Mouse (Mus musculus) neural tube, embryonic 15.5 days (tissue): ENCODE measurements around the gene Cadm1. TPM values are rescaled to one million over a fixed set of nuclear protein-coding genes. Genes with fewer than 3 reads are reported as not detected.

Source experiments
- ATAC-seq: fragments of 200-750 bp; cut with Nextera tagmentation; 2 replicates; pipeline ENCODE4 v1.8.0; 2017; ENCODE audit warnings: mild to moderate bottlenecking, moderate TSS enrichment, moderate library complexity; ENCODE audit not compliant: low FRiP score
- H3K27ac ChIP-seq: fragments of 300-500 bp; sonication (generic); replicated peaks from 2 replicates; pipeline ENCODE4 v1.5.1; 2015; ENCODE audit warnings: mild to moderate bottlenecking, inconsistent platforms
- H3K27me3 ChIP-seq: fragments of 300-500 bp; sonication (generic); replicated peaks from 2 replicates; pipeline ENCODE4 v1.6.1; 2015; ENCODE audit warnings: inconsistent platforms
- H3K36me3 ChIP-seq: fragments of 300-500 bp; sonication (generic); 2 replicates; pipeline ENCODE4 v1.6.1; 2015; ENCODE audit warnings: inconsistent platforms
- H3K4me1 ChIP-seq: fragments of 300-500 bp; sonication (generic); 2 replicates; pipeline ENCODE4 v1.6.1; 2015; ENCODE audit warnings: inconsistent platforms
- H3K4me2 ChIP-seq: fragments of 300-500 bp; sonication (generic); 2 replicates; pipeline ENCODE4 v1.6.1; 2015; ENCODE audit warnings: inconsistent platforms, mild to moderate bottlenecking, moderate library complexity
- H3K4me3 ChIP-seq: fragments of 300-500 bp; sonication (generic); replicated peaks from 2 replicates; pipeline ENCODE4 v1.5.1; 2015; ENCODE audit warnings: mild to moderate bottlenecking, inconsistent platforms
- H3K9ac ChIP-seq: fragments of 300-500 bp; sonication (generic); replicated peaks from 2 replicates; pipeline ENCODE4 v1.6.1; 2015; ENCODE audit warnings: mild to moderate bottlenecking, inconsistent platforms
- H3K9me3 ChIP-seq: fragments of 300-500 bp; sonication (generic); replicated peaks from 2 replicates; pipeline ENCODE4 v1.6.1; 2016; ENCODE audit warnings: inconsistent platforms
- WGBS: fragments of 180-500 bp; shearing (Covaris S2); methylation state at CpG from one replicate; pipeline ENCODE4 v1.1.7; 2015; ENCODE audit warnings: mixed read lengths; 5-methylcytosine and 5-hydroxymethylcytosine counted together
- polyA plus RNA-seq: library from polyadenylated mRNA; unstranded; fragments of >200 nt; fragmentation: Nextera tagmentation; extraction: Ambion mirVana; gene quantifications from 2 replicates; pipeline ENCODE4 v1.2.1, GENCODE M21; 2015

Gene Cadm1
- polyA plus RNA-seq, 1 experiment from 2014 or later, result 157 TPM

DNA sequence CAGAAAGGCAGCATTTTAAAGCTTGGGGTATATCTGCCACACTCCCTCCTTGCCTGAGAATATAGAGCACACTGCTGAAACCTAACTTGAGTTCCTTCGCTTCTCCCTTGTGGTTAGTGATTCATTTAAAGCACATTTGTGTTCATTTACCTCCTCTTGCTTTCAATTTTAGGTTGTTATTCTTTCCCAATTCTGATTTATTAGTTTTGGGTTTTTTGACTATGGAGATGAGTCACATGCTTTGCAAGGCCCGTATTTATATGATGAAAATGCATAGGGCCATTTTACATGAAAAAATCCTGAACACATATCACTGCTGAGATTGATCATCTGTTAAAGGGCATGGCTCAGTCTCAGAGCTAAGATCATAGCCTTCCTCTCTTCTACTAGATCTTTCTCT lies 115.1 kb downstream of the Cadm1 start:
- Histone ChIP-seq H3K36me3 (no peaks in the 10 kb centered on the region), H3K9me3 (no peaks in the 10 kb centered on the region), H3K27me3 (no peaks in the 10 kb centered on the region), H3K4me2 (no peak overlapping the region), H3K4me1 (0 out of 2 replicates have a peak, but pooled peaks cover 4% of the 10 kb centered on the region), H3K4me3 (no peak overlapping the region), H3K9ac (no peak overlapping the region), H3K27ac (no peak overlapping the region)
- ATAC-seq, result no peak
- 76% methylated on average over 2 of the region's 2 CpGs for WGBS

DNA sequence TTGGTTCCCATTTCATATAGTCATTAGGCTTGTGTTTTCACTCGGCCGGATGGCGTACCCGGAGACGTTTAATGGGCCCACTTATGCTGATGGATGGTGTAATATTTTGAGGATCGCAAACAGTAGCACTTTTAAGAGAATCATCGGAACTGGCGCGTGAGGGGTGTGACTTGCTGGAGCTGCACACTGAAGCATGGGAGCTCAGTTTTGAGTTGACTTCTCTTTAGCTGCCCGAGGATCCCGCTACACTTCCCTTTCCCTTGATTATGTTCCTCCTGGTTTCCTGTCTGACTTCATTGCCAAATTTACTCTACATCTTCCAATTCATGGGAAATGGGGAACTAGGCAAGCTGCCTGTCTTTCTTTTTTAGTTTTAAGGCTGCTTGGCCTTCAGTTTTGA lies 121.5 kb downstream of the Cadm1 start:
- Histone ChIP-seq H3K27ac (no peak overlapping the region), H3K4me2 (no peak overlapping the region), H3K9me3 (no peaks in the 10 kb centered on the region), H3K4me1 (0 out of 2 replicates have a peak, but pooled peaks cover 8% of the 10 kb centered on the region), H3K4me3 (no peak overlapping the region), H3K36me3 (no peaks in the 10 kb centered on the region), H3K27me3 (no peaks in the 10 kb centered on the region), H3K9ac (no peak overlapping the region)
- WGBS, result 80% methylated on average over 11 of the region's 11 CpGs
- no peak for ATAC-seq

DNA sequence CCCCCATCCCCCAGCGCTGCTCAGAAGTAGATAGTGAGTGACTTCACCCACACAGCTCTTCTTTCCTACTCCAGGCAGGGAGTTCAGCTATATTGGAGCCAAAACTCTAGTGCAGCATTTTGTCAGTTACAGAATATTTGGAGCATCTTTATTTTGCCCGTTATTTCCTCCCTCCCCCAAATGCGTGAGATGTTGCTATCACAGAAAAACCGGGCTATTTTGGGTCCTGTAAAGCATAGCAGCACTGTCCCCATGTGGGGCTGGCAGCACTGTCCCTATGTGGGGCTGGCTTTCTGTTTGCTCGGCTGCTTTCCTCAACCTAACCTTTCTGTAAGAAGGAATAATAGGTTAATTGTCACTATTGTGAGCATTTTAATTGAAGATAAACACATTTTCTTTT lies 122.2 kb downstream of the Cadm1 start:
- no peak overlapping the region for H3K27ac ChIP-seq
- H3K27me3 ChIP-seq, result no peaks in the 10 kb centered on the region
- H3K9me3 ChIP-seq, result no peaks in the 10 kb centered on the region
- 0 out of 2 replicates have a peak, but pooled peaks cover 8% of the 10 kb centered on the region for H3K4me1 ChIP-seq
- no peak overlapping the region for H3K9ac ChIP-seq
- 84% methylated on average over 5 of the region's 5 CpGs for WGBS
- H3K4me3 ChIP-seq, result no peak overlapping the region
- no peak overlapping the region for H3K4me2 ChIP-seq
- ATAC-seq, result no peak
- no peaks in the 10 kb centered on the region for H3K36me3 ChIP-seq

DNA sequence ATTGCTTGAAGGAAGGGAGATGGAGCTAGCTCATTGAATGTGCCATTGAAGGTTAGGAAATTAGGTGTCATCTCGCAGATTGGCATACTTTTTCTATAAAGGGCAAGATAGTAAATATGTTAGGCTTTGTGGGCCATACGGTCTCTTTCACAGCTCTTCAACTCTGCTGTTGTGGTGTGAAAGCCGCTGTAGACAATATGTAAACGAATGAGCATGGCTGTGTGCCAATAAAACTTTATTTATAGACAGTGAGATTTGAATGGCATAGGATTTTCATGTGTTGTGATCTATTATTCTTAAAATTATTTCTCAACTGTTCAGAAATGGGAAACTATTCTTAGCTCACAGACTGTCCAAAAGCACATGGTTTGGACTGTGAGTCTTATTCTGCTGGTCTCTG lies 123.0 kb downstream of the Cadm1 start:
- 80% methylated on average over 4 of the region's 4 CpGs for WGBS
- no peak overlapping the region for H3K4me3 ChIP-seq
- H3K9ac ChIP-seq, result no peak overlapping the region
- no peaks in the 10 kb centered on the region for H3K27me3 ChIP-seq
- H3K9me3 ChIP-seq, result no peaks in the 10 kb centered on the region
- H3K36me3 ChIP-seq, result no peaks in the 10 kb centered on the region
- H3K4me1 ChIP-seq, result 0 out of 2 replicates have a peak, but pooled peaks cover 4% of the 10 kb centered on the region
- ATAC-seq, result no peak
- H3K27ac ChIP-seq, result no peak overlapping the region
- no peak overlapping the region for H3K4me2 ChIP-seq

DNA sequence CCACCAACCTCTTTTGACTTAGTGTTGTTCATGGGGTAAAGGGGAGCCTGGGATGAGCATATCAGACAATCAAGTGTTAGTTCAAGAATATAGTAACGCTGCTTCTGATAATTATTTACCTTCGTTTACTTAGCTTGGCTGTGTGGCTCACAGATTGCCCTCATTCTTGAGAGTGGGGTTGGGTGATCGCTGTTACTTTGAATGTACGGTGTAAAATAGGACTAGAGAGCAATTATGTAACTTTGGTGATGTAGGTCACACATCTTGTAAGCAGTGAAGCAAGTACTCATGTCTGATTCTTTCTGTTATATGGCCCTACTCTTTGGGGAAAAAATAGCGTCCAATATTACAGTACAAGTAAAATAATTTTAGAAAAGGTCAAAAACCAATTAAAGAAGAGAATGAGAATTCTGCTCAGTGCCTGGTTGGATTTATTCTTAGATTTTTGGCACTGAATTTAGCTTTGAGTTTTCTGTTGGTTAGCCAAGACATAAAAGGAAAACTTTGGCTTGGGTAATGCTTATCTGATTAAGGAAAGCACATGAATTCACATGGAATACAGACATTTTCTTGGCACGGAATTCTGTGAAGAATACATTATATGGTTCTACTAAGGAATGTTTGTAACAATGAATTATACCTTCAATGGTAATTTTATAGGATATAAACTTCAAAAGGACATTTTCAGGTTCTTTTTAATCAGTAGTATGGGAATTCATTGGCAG lies 129.6 kb downstream of the Cadm1 start:
- no peak overlapping the region for H3K4me2 ChIP-seq
- H3K27me3 ChIP-seq, result no peaks in the 10 kb centered on the region
- no peaks in the 10 kb centered on the region for H3K4me1 ChIP-seq
- H3K4me3 ChIP-seq, result no peak overlapping the region
- no peak overlapping the region for H3K27ac ChIP-seq
- no peak overlapping the region for H3K9ac ChIP-seq
- 90% methylated on average over 6 of the region's 6 CpGs for WGBS
- no peaks in the 10 kb centered on the region for H3K9me3 ChIP-seq
- no peak for ATAC-seq
- H3K36me3 ChIP-seq, result no peaks in the 10 kb centered on the region

DNA sequence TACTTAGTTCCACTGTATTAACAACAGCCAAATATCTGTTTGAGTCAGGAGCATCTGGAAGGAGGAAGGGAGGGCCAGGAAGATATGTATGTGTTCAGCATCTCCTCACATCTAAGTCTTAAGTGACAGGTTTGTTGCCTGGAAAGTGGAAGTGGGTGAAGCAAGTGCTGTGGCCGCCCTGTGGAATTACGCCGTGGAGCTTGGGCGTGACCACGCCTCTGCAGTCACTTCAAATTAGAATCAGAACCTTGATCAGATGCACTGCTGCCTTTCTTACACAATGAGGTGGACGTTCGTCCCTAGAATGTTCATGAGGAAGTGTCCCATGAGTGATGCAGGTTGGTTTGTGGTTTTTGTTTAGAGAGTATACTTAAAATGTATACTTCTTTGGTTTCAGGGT lies 131.6 kb downstream of the Cadm1 start:
- Histone ChIP-seq H3K9ac (no peak overlapping the region), H3K27me3 (no peaks in the 10 kb centered on the region), H3K4me2 (no peak overlapping the region), H3K27ac (no peak overlapping the region), H3K36me3 (no peaks in the 10 kb centered on the region), H3K9me3 (no peaks in the 10 kb centered on the region), H3K4me3 (no peak overlapping the region), H3K4me1 (0 out of 2 replicates have a peak, but pooled peaks cover 7% of the 10 kb centered on the region)
- 92% methylated on average over 7 of the region's 7 CpGs for WGBS
- no peak for ATAC-seq

DNA sequence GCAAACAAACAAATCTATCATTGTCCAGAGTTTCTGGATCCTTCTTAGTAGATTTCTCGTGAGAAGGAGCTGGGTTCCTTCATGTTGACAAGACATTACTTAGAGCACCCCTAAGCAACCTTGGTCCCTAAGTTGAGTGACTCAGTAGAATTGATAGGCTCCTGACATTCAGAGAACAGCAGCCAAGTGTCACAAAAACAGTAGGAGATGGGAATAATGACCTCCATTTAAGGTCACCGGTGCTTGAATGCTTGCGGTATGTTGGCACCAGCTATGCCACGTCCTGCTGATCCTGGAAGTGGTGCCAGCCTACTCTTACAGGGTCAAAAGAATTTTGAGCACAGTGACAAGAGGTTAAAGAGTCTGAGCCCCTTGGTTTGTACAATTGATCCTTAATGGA lies 139.2 kb downstream of the Cadm1 start:
- no peak for ATAC-seq
- WGBS, result 62% methylated on average over 4 of the region's 4 CpGs
- Histone ChIP-seq H3K4me3 (no peak overlapping the region), H3K4me1 (peaks cover 13% of the 10 kb centered on the region), H3K27ac (no peak overlapping the region), H3K27me3 (no peaks in the 10 kb centered on the region), H3K4me2 (no peak overlapping the region), H3K36me3 (no peaks in the 10 kb centered on the region), H3K9me3 (no peaks in the 10 kb centered on the region), H3K9ac (no peak overlapping the region)

DNA sequence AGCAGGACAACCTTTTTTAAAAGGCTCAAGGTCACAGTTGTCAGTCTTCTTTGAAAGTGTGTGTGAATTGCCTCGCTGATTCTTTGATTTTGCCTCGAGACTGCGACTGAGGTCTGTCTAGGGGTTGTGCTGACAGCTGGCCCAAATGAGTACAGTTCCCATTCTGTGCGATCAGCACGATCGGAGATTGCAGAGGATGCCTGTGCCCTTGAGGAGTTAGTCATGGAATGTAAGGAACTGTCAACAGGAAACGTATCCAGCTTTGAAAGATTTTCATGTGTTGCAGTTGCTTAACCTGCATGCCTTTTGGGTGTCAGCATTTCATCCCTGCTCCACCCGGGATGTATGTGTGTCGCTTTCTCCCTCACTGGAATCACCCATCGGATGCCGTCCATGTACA lies 141.6 kb downstream of the Cadm1 start:
- 51% methylated on average over 11 of the region's 11 CpGs for WGBS
- H3K27ac ChIP-seq, result no peak overlapping the region
- no peak for ATAC-seq

DNA sequence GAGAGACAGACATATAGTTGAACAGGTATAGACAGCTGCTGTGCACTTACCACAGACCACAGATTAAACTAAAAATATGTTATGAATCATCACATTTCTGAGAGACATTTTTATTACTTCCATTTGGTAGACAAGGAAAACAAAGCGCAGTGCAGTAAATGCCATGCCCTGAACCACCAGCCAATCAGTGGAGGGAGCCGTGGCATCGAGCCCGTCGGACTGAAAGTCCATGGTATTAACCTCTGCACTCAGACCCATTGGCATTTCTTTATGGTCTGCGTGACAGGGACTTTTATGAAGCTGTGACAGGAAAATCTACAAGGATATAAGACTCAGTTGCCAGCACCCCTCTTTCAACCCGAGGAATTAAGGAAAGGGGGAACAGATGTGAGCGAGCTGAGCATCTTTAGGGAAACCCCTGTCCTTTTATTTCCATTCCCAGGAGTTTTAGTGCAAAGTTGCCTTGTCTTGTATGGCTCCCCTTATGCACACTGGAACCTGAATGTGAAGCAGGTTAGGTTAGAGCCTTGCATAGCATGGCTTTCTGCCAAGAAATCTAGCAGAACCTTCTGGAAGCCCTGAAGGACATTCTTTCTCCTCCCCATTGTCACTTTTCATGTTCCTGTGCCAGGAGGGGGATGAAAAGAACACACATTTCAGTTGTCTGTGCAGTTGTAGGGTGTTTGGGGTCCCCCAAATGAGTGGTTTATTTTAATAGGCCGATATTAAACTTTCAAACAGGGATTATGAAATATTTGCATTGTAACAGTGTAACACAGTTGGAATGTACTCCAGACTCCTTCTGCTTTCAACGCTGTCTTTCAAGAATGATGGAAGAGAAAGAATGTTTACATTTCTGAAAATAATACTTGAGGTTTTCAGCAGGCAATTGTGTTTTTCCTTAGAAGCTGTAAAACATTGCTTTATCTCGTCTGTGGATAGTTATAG lies 145.1 kb downstream of the Cadm1 start:
- no peak overlapping the region for H3K27ac ChIP-seq
- H3K36me3 ChIP-seq, result no peaks in the 10 kb centered on the region
- peaks cover 13% of the 10 kb centered on the region for H3K4me1 ChIP-seq
- no peak overlapping the region for H3K4me3 ChIP-seq
- H3K9ac ChIP-seq, result no peak overlapping the region
- 73% methylated on average over 11 of the region's 11 CpGs for WGBS
- H3K4me2 ChIP-seq, result no peak overlapping the region
- no peaks in the 10 kb centered on the region for H3K9me3 ChIP-seq
- H3K27me3 ChIP-seq, result no peaks in the 10 kb centered on the region
- no peak for ATAC-seq

More for the DNA sequence above, 141.6 kb downstream of the Cadm1 start:
- no peaks in the 10 kb centered on the region for H3K36me3 ChIP-seq
- peaks cover 13% of the 10 kb centered on the region for H3K4me1 ChIP-seq
- H3K4me3 ChIP-seq, result no peak overlapping the region
- no peaks in the 10 kb centered on the region for H3K27me3 ChIP-seq
- no peak overlapping the region for H3K4me2 ChIP-seq
- no peak overlapping the region for H3K9ac ChIP-seq
- no peaks in the 10 kb centered on the region for H3K9me3 ChIP-seq

DNA sequence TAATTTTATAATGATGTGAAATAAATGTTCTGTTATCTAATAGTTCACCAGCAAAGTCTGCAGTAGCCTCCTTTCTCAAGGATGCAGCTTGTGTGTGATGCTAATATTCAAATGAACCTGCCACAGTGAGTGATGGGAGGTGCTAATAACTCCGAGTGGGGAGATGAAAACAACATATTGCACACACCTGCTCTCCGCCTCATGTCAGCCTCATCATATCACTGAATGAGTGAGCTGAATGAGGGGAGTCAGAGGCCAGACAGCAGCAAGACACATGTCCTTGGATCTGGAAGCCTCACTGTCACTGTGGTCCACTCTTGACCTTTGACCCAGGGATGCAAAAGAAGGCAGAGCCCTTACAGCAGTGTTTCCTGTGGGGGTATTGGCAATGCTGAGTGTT lies 156.9 kb downstream of the Cadm1 start:
- H3K4me2 ChIP-seq, result no peak overlapping the region
- no peaks in the 10 kb centered on the region for H3K36me3 ChIP-seq
- peaks cover 15% of the 10 kb centered on the region; the same call in 1 of the 2 replicates for H3K4me1 ChIP-seq
- H3K9ac ChIP-seq, result no peak overlapping the region
- no peak overlapping the region for H3K27ac ChIP-seq
- WGBS, result 50% methylated on average over 2 of the region's 2 CpGs
- H3K4me3 ChIP-seq, result no peak overlapping the region
- no peaks in the 10 kb centered on the region for H3K9me3 ChIP-seq
- no peak for ATAC-seq
- H3K27me3 ChIP-seq, result no peaks in the 10 kb centered on the region

DNA sequence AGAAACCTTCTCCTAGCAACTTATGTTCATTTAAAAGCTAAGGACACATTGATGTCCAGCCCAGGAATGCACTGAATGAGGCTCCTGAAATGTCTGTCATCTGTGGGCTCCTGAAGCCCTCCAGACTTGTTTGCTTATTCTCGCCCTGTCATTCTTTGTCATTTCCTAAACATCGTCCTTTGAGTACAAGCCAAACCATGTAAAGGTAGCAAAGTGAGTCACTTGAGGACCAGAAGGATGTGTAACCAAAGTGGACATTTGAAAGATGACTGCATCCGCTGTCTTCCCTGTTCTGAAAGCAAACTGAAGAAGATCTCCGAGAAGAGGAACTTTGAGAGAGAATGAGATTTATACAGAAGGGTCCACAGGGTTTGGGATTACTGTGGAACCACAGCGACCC lies 157.6 kb downstream of the Cadm1 start:
- no peaks in the 10 kb centered on the region for H3K27me3 ChIP-seq
- no peak for ATAC-seq
- H3K4me2 ChIP-seq, result no peak overlapping the region
- no peak overlapping the region for H3K9ac ChIP-seq
- peaks cover 15% of the 10 kb centered on the region; the same call in 1 of the 2 replicates for H3K4me1 ChIP-seq
- H3K4me3 ChIP-seq, result no peak overlapping the region
- H3K9me3 ChIP-seq, result no peaks in the 10 kb centered on the region
- 90% methylated on average over 5 of the region's 5 CpGs for WGBS
- H3K36me3 ChIP-seq, result no peaks in the 10 kb centered on the region
- H3K27ac ChIP-seq, result no peak overlapping the region

DNA sequence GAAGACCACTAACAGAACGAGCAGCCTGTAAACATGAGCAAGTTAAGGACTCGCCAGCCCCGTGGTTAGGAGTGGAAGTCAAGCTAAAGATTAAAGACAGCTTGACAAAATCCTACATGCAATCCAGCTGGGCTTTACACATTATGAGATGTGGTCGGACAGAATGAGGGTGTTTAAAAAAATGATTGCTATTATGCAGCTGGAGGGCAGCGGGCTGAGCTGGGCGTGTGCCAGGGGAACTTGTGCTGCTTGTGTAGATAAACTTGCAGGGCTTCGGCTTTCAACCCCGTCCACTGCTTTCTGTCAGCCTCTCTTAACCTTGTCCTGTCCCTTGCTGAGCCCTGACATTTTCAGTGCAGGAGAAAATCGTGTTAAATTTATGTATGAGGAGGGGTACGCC lies 158.3 kb downstream of the Cadm1 start:
- no peak for ATAC-seq
- Histone ChIP-seq H3K27me3 (no peaks in the 10 kb centered on the region), H3K36me3 (no peaks in the 10 kb centered on the region), H3K27ac (no peak overlapping the region), H3K4me2 (no peak overlapping the region), H3K4me1 (peaks cover 12% of the 10 kb centered on the region; the same call in 1 of the 2 replicates), H3K9me3 (no peaks in the 10 kb centered on the region), H3K4me3 (no peak overlapping the region), H3K9ac (no peak overlapping the region)
- WGBS, result 38% methylated on average over 10 of the region's 10 CpGs
